Mouse (Mus musculus): ENCODE measurements at regions not wholly inside any gene's neighbourhood (a gene's known extent, or its start where the extent isn't known, plus 50 kb on each side); places are given as distances from the start of the nearest gene placed in this dataset.

DNA sequence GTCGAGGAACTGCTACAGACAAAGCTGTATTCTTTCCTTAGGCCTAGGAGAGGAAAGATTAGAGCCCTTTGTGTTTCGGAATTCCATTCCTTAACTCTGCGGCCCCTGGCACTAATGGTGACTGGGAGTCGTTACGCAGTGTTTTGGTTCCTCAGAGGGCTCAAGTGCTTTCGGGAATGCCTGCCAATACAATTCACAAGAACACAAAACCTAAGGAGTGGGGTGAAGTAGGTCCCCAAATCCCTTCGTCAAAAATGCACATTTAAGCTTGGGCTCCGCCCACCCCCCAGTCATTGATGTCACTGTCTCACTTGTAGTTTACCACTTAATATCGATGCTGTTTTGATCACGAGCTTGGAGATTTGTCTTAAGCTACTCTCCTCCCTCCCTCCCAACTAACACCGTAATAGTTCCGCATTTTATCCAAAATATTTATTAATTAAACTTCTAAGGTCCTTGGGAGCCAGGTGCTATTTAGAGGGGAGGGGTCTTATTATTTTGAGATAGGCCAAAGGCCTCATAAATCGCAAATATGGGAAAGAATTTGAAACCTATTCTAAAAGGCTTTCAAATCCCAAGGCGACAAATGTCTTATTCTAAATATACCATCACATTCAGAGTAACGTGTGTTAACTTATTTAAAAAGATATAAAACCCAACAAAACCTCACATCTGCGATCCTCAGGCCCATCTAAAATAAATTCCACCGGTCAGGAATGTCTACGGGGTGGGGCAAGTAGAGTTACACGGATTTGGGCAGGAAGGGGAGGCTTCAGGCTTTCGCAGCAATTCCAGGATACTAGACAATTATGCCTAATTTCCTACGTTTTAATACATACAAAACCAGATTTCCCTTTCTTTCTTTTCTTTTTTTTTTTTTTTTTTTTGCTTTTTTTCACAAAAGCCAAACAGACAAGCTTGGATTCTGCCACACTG, 75.6 kb upstream of the Chd2 start:
- WGBS: 1% methylated on average over 21 of the region's 21 CpGs
- no peaks in the 10 kb centered on the region for H3K9me3 ChIP-seq
- peak; percentile 76 for DNase-seq (ENCODE audit: extremely low spot score, low spot score)
- no peaks in the 10 kb centered on the region for H3K36me3 ChIP-seq (replicated peaks)
- H3K4me1 ChIP-seq: peaks cover 55% of the 10 kb centered on the region
- no peaks in the 10 kb centered on the region for H3K27me3 ChIP-seq (ENCODE audit: poor library complexity, severe bottlenecking)
- peak overlapping the region; percentile 71 for H3K4me3 ChIP-seq
- peak overlapping the region; percentile 100 for H3K27ac ChIP-seq

DNA sequence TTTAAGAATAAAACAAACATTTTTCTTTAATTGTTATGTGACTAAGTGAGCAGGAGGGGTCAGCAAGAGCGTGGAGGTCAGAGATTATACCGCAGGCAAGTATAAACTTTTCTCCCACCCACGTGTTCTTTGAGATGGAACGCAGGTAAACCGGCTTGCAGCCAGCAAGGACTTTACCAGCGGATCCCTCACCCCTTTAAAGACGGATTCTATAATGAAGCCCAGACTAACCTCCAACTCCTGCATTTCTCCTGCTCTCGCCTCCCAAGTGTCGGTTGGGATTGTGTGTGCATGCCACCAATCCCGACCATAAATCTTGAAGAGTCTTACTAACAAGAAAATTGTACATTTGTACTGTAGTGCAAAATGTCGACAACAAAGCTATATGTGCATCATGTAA, 74.4 kb upstream of the Chd2 start:
- H3K4me3 ChIP-seq: peak overlapping the region; percentile 22; the same call in 1 of the 2 replicates
- H3K36me3 ChIP-seq (replicated peaks): no peaks in the 10 kb centered on the region
- H3K27ac ChIP-seq: peak overlapping the region; percentile 100
- no peak for DNase-seq (ENCODE audit: extremely low spot score, low spot score)
- 29% methylated on average over 11 of the region's 11 CpGs for WGBS
- no peaks in the 10 kb centered on the region for H3K27me3 ChIP-seq (ENCODE audit: poor library complexity, severe bottlenecking)
- no peaks in the 10 kb centered on the region for H3K9me3 ChIP-seq
- H3K4me1 ChIP-seq: peaks cover 54% of the 10 kb centered on the region

DNA sequence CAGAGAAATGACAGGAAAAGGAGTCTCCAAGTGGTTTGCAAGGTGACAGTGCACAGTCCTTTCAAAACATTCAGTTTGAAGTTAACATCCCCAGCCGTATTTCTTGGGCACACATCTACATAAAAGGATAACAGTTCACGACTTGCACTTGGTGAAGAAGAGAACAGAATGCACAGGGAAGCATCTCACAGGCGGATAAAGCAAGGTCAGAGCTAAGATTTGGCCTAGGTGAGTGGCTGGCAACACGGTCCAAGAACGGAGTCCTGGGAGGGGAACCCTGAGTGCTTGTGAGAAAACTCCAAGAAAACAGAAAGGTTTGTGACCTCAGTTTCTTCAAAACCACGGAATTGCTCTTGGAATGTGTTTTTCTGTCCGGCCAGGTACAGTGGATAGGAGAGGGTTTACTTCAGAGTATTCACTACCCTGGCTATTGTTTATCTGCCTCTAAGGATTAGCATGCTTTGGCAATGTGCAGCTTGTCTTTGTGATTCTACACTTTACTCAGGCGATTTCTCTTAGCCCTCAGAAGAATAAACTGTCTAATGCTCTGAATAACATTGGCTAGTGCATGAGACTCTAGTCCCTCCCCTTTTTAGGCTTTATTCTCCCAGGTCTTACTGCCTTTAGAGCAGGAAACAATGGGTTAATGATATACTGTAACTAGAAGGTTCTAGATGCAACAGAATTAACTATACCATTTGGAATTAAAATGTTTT, 73.4 kb upstream of the Chd2 start:
- WGBS: 71% methylated on average over 8 of the region's 8 CpGs
- Histone ChIP-seq H3K27me3 (ENCODE audit: poor library complexity, severe bottlenecking) (no peaks in the 10 kb centered on the region), H3K9me3 (no peaks in the 10 kb centered on the region), H3K4me3 (no peak overlapping the region), H3K4me1 (peaks cover 54% of the 10 kb centered on the region), H3K27ac (peak overlapping the region; percentile 100), H3K36me3 (replicated peaks) (no peaks in the 10 kb centered on the region)
- DNase-seq (ENCODE audit: extremely low spot score, low spot score): no peak

DNA sequence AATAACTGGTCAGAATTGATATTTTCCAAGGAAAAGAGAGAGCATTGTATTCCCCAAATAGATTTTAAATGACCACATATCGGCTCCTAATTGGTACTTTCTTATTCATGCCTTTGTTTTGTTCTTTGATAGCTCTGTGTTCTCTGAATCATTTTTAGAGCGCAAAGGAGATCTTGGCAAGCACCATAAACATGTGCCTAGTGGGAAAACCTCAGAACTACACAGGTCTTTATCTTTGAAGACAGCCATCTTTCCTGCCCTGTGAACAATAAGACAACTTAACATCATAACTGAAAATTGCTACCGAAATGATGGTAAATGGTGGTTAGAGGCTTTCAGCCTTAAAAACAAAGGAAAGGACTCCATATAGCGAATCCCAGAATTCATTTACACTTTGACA, 72.7 kb upstream of the Chd2 start:
- Histone ChIP-seq H3K4me3 (no peak overlapping the region), H3K4me1 (peaks cover 52% of the 10 kb centered on the region), H3K9me3 (no peaks in the 10 kb centered on the region), H3K36me3 (replicated peaks) (no peaks in the 10 kb centered on the region), H3K27me3 (ENCODE audit: poor library complexity, severe bottlenecking) (no peaks in the 10 kb centered on the region), H3K27ac (peak overlapping the region; percentile 100; the same call in 1 of the 2 replicates)
- DNase-seq (ENCODE audit: extremely low spot score, low spot score): no peak
- 94% methylated on average over 4 of the region's 4 CpGs for WGBS

DNA sequence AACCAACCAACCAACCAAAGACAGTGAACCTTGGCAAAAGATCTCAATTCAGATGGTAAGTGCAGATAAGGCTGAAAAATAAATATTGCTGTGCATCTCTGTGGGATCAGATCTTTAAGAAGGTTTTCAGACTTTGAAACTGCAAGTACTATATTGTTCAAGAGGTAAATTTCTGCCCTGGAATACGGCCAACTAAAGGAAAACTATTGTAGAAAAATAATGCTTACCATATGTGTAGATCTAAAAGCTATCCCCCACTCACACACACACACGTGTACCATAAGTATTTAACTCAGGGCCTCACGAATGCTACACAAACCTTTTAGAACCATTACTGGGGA, 71.1 kb upstream of the Chd2 start:
- Histone ChIP-seq H3K27ac (no peak overlapping the region), H3K36me3 (replicated peaks) (no peaks in the 10 kb centered on the region), H3K4me1 (peaks cover 53% of the 10 kb centered on the region), H3K9me3 (no peaks in the 10 kb centered on the region), H3K27me3 (ENCODE audit: poor library complexity, severe bottlenecking) (no peaks in the 10 kb centered on the region), H3K4me3 (no peak overlapping the region)
- 86% methylated on average over 3 of the region's 3 CpGs for WGBS
- DNase-seq (ENCODE audit: extremely low spot score, low spot score): no peak

DNA sequence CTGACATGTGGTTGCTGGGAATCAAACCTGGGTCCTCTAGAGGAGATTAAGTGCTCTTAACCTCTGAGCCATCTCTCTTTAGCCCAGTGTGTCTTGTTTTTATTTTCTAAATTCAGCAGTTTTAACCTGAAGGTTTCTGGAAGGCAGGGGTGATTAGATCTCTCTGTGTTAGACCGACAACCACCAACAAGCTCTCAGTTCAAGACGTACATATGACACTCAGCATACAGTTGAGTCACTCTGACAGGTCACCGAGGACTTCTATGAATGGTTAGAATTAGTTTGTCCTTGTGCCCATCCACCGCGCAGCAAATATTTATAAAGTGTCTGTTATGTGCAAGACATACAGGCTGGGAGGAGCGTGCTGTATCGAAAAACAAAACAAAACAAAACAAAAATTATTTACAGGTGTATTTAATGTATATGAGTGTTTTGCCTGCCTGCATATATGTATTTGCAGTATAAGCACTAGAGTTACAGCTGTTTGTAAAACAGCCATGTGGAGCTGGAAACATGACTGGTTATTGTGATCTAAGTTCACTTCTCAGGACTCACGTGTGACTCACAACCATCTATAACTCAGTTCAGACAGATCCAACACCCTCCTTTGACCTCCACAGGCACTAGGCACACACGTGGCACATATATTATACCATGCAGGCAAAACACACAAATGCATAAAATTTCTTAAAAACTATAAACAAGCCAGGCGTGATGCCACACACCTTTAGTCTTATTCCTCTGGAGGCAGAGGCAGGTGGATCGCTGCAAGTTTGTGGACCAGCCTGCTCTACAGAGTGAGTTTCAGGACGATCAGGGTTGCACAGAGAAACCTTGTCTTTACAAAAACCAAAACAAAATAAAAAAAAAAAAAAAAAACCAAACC, 70.5 kb upstream of the Chd2 start:
- no peak overlapping the region for H3K4me3 ChIP-seq
- H3K27me3 ChIP-seq (ENCODE audit: poor library complexity, severe bottlenecking): no peaks in the 10 kb centered on the region
- H3K9me3 ChIP-seq: no peaks in the 10 kb centered on the region
- DNase-seq (ENCODE audit: extremely low spot score, low spot score): no peak
- no peaks in the 10 kb centered on the region for H3K36me3 ChIP-seq (replicated peaks)
- H3K4me1 ChIP-seq: peaks cover 55% of the 10 kb centered on the region
- 92% methylated on average over 12 of the region's 12 CpGs for WGBS
- H3K27ac ChIP-seq: no peak overlapping the region

DNA sequence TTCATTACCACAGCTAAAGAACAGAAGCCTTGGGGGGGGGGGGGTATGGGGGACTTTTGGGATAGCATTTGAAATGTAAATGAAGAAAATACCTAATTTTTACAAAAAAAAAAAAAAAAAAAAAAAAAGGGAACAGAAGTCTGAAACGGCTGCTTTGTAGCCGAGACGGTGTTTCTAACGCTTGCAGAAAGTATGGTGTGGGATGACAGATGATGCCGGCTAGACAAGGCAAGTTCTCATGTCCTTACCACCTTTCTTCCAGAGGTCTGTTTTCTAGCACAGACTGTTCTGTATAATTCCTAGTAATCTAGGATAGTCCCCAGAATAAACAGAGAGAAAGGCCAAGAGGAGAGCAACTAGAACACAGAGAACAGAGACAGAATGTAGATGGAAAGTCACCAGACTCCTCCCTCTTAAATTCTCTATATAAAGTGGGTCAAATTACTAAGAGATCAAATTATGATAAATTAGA, 67.2 kb upstream of the Chd2 start:
- WGBS: 70% methylated on average over 5 of the region's 5 CpGs
- H3K27ac ChIP-seq: peak overlapping the region; percentile 89

DNA sequence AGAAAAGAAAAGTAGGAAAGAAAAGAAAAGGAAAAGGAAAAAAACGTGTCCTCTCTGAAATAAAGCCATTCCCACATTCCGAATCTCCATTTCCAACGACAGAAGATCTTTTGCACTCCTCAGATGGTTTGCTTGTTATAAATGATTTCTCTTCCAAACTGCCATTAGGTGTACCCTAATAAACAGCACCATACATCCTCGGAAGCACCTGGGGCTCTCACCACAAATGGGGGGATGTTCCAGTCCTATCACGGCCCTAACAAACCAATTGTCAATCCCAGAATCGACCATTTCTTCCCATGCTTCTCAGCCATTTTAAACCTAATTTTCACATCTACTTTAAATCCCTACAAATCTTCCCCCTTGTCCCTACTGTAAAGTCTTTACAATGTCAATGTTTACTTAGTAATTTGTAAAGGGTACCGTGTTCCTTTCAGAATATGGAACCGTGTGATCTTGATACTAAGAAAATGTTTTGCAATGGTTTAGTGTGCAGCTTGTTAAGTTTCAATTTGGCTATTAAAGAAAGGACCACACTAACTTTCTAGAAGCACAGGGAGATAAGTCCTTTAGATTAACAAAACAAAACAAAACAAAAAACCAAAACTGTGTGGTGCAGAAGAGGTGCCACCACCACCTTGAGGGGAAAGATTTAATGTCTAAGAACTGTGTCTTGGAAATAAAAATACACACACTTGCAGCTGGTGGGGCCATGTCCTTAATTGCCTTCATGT, 66.6 kb upstream of the Chd2 start:
- Histone ChIP-seq H3K4me3 (peak overlapping the region; percentile 44), H3K4me1 (peaks cover 45% of the 10 kb centered on the region), H3K27me3 (ENCODE audit: poor library complexity, severe bottlenecking) (no peaks in the 10 kb centered on the region), H3K9me3 (no peaks in the 10 kb centered on the region), H3K27ac (peak overlapping the region; percentile 89), H3K36me3 (replicated peaks) (no peaks in the 10 kb centered on the region)
- WGBS: 47% methylated on average over 8 of the region's 8 CpGs
- no peak for DNase-seq (ENCODE audit: extremely low spot score, low spot score)

More for the DNA sequence above, 67.2 kb upstream of the Chd2 start:
- H3K36me3 ChIP-seq (replicated peaks): no peaks in the 10 kb centered on the region
- H3K4me3 ChIP-seq: 0 out of 2 replicates have a peak overlapping the region, but pooled peaks have one; percentile 44
- H3K4me1 ChIP-seq: peaks cover 46% of the 10 kb centered on the region
- DNase-seq (ENCODE audit: extremely low spot score, low spot score): no peak
- H3K27me3 ChIP-seq (ENCODE audit: poor library complexity, severe bottlenecking): no peaks in the 10 kb centered on the region
- H3K9me3 ChIP-seq: no peaks in the 10 kb centered on the region

DNA sequence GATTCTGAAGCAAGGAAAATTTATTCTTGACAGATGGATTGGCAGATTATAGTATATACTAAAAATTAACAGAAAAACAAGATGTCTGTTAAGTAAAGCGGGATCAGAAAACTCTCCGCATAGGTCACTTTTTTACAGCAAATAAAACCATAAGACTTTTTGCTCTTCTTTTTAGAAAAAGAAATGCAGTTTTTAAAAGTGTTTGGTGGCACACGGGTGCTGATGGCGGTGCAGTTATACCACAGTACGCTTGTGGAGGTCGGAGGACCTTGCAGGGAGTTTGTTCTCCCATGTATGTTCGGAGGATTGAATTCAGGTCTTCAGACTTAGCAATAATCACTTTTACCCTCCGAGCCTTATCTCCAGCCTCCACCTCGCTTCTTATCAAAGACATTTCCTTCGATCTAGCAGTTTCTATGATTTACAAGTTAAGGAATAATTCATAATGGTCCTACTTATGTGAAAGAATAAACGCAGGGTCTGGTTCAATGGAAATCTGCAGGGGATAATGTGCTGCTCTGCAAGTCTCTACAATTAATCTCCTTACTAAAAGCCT, 65.9 kb upstream of the Chd2 start:
- Histone ChIP-seq H3K36me3 (replicated peaks) (no peaks in the 10 kb centered on the region), H3K9me3 (no peaks in the 10 kb centered on the region), H3K27ac (peak overlapping the region; percentile 89), H3K27me3 (ENCODE audit: poor library complexity, severe bottlenecking) (no peaks in the 10 kb centered on the region), H3K4me1 (peaks cover 41% of the 10 kb centered on the region), H3K4me3 (peak overlapping the region; percentile 44)
- DNase-seq (ENCODE audit: extremely low spot score, low spot score): peak; percentile 16
- WGBS: 16% methylated on average over 11 of the region's 11 CpGs

DNA sequence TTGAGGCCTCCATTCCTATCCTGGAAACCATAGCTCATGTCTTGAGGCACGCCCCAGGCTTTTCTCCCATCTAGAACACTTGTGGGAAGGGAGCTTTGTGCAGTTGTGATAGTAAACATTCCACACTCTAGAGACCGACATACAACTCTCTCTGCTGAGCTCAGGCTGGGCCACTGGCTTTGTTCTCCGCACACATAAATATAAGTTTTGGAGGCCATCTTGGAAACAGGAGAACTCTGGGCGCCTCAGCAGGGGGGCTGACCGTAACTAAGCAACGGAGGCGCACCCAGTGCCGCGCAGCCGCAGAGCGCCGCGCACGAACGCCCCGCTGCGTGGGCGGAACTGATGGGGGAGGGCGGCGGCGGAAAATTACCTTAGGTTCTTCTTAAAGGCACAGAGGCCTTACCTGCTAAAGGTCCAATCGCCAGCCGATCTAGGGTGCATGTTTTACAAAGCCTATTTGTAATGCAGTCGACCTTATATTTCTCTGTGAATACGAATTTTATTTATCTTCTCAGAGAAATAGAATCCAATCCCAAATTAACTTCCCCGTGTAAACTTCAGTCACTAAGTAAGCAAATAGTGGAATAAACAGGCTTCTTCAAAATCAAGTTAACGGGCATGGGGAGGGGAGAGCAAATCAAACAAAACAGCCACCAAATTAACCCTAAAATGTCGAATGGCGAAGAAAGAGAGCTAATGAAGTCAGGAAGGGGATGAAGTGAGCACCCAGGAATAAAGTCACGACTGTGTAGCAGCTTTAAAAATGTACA, 65.2 kb upstream of the Chd2 start:
- H3K27ac ChIP-seq: peak overlapping the region; percentile 89
- peak overlapping the region; percentile 44 for H3K4me3 ChIP-seq
- DNase-seq (ENCODE audit: extremely low spot score, low spot score): peak; percentile 90
- H3K27me3 ChIP-seq (ENCODE audit: poor library complexity, severe bottlenecking): no peaks in the 10 kb centered on the region
- H3K36me3 ChIP-seq (replicated peaks): no peaks in the 10 kb centered on the region
- H3K4me1 ChIP-seq: peaks cover 41% of the 10 kb centered on the region
- H3K9me3 ChIP-seq: no peaks in the 10 kb centered on the region
- WGBS: 4% methylated on average over 30 of the region's 30 CpGs

DNA sequence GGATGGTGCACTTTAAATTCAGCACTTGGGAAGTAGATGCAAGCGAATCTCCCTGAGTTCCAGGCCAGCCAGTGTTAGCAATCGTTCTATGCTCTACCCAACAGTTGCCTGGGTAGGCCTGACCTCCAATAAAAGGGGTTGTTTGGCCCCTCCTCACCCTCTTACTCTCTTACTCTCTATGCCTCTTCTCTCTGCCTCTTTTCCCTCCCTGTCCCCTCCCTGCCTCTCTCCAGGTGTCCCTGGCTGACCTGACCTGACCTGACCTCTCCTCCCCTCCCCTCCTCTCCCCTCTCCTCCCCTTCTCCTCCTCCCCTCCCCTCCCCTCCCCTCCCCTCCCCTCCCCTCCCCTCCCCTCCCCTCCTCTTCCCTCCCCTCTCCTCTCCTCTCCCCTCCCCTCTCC, 63.0 kb upstream of the Chd2 start:
- WGBS: 56% methylated on average over 2 of the region's 2 CpGs

More for the DNA sequence above, 63.0 kb upstream of the Chd2 start:
- DNase-seq (ENCODE audit: extremely low spot score, low spot score): no peak
- H3K4me1 ChIP-seq: peaks cover 45% of the 10 kb centered on the region
- H3K27me3 ChIP-seq (ENCODE audit: poor library complexity, severe bottlenecking): no peaks in the 10 kb centered on the region
- 0 out of 2 replicates have a peak overlapping the region, but pooled peaks have one; percentile 25 for H3K27ac ChIP-seq
- no peak overlapping the region for H3K4me3 ChIP-seq
- no peaks in the 10 kb centered on the region; the same call in 1 of the 2 replicates for H3K9me3 ChIP-seq
- no peaks in the 10 kb centered on the region for H3K36me3 ChIP-seq (replicated peaks)

Measured in forebrain, embryonic 10.5 days (tissue).